Mouse (Mus musculus) macrophage (primary cell): ENCODE data around the gene Tubb5. TPM values are rescaled to one million over a fixed set of nuclear protein-coding genes. Genes with fewer than 3 reads are reported as not detected.
A peak's percentile ranks its signal among the peaks of the same experiment; 100 is the strongest.

ENCODE experiments used
- H3K27ac ChIP-seq: fragments of 350-480 bp; formaldehyde crosslinking; 2 replicates; pipeline ENCODE4 v1.9.0; 2021
- H3K36me3 ChIP-seq: fragments of 350-480 bp; formaldehyde crosslinking; 2 replicates; pipeline ENCODE4 v1.9.0; 2021; ENCODE audit errors: inconsistent target
- H3K4me3 ChIP-seq: fragments of 350-480 bp; formaldehyde crosslinking; 2 replicates; pipeline ENCODE4 v1.9.0; 2021; ENCODE audit errors: inconsistent target
- H3K79me2 ChIP-seq: fragments of 350-480 bp; formaldehyde crosslinking; 2 replicates; pipeline ENCODE4 v1.9.0; 2021; ENCODE audit errors: inconsistent target
- WGBS: methylation state at CpG from one replicate; pipeline ENCODE4 v1.1.7; 2026; ENCODE audit warnings: inconsistent platforms; ENCODE audit not compliant: missing documents; 5-methylcytosine and 5-hydroxymethylcytosine counted together
- polyA plus RNA-seq: library from polyadenylated mRNA; stranded (reverse); fragments of 250-400 nt; gene quantifications from 3 replicates; pipeline ENCODE4 v1.2.4, GENCODE M21; 2018; ENCODE audit warnings: inconsistent platforms

The Tubb5 gene
- polyA plus RNA-seq, 1 experiment from 2014 or later, result 205 TPM

DNA sequence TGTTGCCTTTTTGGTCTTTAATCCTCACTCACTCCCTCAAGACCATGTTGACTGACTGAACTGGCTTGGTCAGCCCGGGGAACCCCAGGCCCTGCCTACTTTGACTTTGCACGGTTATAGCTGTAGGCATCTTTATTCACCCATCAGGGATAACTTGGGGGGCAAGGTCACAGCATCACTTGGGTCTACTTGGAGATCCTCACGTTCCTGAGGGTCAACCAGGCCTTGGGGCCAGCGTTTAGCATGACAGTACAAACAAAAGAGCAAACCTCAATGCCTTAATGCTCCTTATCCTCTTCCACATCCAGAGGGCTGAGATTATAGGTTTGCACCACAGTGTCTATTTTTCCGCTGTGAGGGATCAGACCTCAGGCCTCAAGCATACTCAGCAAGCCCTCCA lies 25.8 kb downstream of the Tubb5 start:
- peak overlapping the region; percentile 86 for H3K27ac ChIP-seq

DNA sequence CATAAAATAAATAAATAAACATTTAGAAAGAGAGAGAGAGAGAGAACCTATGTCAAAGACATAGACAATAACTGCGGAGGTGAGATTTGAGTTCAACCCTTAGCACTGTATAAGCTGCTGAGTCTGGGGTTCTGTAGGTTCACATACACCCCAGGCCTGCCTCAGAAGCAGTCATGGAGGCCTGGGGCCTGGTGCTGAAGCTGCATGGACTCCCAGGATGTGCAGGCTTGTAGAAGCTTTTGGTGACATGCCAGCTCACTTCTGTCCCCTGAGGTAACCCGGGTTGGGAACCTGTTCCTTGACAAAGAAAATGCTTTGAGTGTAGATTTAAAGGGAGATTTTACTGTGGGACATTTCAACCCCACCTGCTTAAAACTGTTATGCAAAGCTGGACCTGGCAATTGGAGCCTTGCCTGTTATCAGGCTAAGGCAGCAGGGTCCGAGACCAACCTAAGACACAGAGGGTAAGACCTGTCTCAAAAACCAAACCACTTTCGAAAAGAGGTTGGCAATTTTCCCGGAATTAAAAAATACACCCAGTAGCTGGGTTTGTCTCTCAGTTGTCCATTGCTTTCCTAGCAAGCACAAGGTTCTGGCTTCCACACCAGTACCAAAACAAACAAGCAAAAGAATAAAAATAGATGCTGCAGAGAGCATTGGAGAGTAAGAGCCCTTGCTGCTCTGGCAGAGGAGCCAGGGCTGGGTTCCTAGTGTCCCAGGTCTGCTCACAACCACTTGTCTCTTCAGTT lies 27.0 kb downstream of the Tubb5 start:
- 54% methylated on average over 5 of the region's 5 CpGs for WGBS
- Histone ChIP-seq H3K27ac (no peak overlapping the region), H3K4me3 (no peak overlapping the region), H3K79me2 (no peaks in the 10 kb centered on the region), H3K36me3 (no peaks in the 10 kb centered on the region)

More for the DNA sequence above, 25.8 kb downstream of the Tubb5 start:
- WGBS, result 92% methylated on average over 5 of the region's 5 CpGs
- H3K79me2 ChIP-seq, result no peaks in the 10 kb centered on the region
- H3K4me3 ChIP-seq, result no peak overlapping the region
- no peaks in the 10 kb centered on the region for H3K36me3 ChIP-seq

DNA sequence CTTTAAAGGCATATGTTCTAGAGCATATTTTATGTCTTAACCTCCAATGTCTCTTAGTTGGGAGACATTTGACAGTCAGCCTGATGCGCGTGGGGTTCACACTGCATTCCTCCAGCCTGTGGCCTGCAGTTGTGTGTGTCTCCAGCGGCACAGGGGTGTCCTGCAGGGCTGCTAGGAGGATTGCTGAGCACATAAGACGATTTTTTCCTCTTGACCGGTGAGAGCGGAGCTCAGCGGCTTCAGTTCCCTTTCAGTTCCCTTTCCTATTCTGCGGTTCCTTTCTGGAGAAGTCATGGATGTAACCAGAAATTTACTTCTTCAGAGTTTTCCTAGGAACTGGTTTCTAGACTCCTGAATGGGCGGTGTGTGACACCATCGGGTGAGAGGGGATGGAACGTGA lies 28.7 kb downstream of the Tubb5 start:
- 68% methylated on average over 11 of the region's 11 CpGs for WGBS
- Histone ChIP-seq H3K27ac (no peak overlapping the region), H3K36me3 (no peaks in the 10 kb centered on the region), H3K4me3 (no peak overlapping the region), H3K79me2 (no peaks in the 10 kb centered on the region)

DNA sequence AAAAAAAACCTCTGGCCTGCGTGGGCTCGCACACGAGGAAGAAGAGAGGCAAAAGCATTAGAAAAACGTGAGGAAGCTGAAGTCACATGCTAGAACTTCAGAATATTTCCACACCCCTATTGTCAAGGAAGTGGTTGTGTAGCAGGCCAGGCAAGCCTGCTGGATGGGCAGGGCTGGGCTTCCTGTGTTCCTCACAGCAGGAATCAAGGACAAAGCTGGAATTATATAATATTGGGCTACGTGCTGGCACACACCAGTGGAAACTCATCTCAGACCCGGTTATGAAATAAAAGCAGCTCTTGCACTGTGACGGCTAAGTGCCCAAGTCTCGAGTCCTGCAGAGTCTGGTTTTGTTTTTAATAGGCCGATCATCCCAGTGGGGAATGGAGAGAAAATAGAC lies 30.0 kb downstream of the Tubb5 start:
- WGBS, result 37% methylated on average over 9 of the region's 9 CpGs
- no peak overlapping the region for H3K4me3 ChIP-seq
- H3K79me2 ChIP-seq, result no peaks in the 10 kb centered on the region
- no peaks in the 10 kb centered on the region for H3K36me3 ChIP-seq
- peak overlapping the region; percentile 25; the same call in 1 of the 2 replicates for H3K27ac ChIP-seq

DNA sequence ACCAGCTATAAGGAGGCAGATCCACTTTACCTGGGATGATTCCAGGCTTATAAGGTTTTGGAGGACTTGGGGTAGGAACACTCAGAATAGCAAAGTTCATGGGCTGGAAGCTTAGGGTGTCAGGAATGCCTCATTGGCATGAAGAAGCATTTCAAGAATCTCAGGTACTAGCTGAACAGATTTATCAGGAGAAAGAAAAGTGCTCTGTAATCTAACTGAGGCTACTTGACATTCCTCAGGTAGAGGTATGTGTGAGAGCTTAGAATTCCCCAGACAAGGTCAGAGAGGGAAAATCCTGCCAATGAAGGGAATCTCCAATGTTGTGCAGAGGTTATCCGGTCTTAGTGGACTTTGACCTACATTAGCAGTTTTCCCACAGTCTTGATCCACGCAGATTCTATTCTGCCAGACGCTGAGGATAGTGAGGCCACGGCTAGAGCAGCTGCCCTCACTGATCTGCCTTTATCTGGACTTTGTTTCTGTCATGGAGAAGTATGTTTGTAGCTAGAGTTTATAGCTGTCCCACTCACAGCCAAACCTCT lies 34.2 kb downstream of the Tubb5 start:
- H3K4me3 ChIP-seq, result no peak overlapping the region
- 96% methylated on average over 4 of the region's 4 CpGs for WGBS

DNA sequence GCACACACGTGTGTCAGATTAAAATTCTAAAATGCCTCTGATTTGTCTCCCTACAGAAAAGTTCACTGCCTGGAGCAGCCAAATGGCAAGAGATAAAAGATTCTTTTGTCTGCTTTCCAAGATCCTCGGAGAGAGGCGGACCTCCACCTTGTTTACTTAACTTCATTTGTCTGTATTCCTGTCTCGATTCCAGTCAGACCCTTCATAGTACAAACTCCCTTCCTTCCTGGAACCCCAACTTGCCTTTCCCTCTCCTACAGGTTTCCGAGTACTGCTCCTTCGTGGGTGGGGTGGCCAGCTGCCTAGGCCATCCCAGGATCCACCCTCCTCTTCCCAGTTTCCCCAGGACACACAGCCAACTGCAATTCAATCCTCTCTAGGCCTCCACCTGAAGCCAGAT lies 35.1 kb downstream of the Tubb5 start:
- H3K4me3 ChIP-seq, result no peak overlapping the region
- WGBS, result 89% methylated on average over 6 of the region's 6 CpGs
- H3K27ac ChIP-seq, result no peak overlapping the region
- no peaks in the 10 kb centered on the region for H3K36me3 ChIP-seq
- no peaks in the 10 kb centered on the region for H3K79me2 ChIP-seq

More for the DNA sequence above, 34.2 kb downstream of the Tubb5 start:
- H3K27ac ChIP-seq, result no peak overlapping the region
- H3K36me3 ChIP-seq, result no peaks in the 10 kb centered on the region
- H3K79me2 ChIP-seq, result no peaks in the 10 kb centered on the region

DNA sequence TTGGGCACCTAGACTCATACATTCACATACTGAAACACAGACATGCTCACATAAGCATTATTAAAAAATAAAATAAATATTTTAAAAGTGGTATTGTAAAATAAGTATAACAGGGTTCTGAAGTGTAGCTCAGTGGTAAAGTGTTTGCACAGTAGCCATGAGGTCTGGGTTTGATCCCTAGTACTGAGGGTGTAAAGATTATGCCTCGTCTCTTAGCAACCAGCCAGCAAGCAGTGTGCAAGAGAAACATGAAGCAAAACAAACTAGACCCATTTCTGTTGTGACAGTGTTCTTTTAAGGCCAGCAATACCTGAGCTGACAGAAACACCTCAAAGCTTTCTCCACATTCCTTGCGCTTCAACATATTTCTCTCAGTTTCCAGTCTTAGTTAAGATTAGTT lies 37.2 kb downstream of the Tubb5 start:
- 97% methylated on average over 2 of the region's 2 CpGs for WGBS
- no peaks in the 10 kb centered on the region for H3K36me3 ChIP-seq
- no peak overlapping the region for H3K4me3 ChIP-seq
- H3K27ac ChIP-seq, result no peak overlapping the region
- H3K79me2 ChIP-seq, result no peaks in the 10 kb centered on the region

DNA sequence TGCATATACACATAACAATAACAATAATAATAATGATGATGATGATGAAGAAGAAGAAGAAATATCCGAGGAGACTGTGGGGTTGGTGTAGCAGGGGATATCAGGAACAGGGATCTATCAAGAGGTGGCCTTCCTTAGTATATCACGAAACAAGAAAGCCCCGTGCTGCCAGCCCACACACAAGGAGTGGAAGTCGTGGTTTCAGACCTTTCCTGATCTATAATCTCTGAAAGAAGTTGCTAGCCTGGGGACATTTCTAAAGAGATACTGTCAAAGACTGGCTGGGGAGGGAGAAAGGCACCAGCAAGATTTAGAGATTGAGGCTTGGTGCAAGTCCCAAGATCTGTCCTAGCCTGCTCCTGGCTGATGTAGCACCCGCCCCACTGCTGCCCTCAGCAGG lies 41.3 kb downstream of the Tubb5 start:
- Histone ChIP-seq H3K36me3 (no peaks in the 10 kb centered on the region), H3K4me3 (no peak overlapping the region), H3K27ac (no peak overlapping the region), H3K79me2 (no peaks in the 10 kb centered on the region)
- WGBS, result 56% methylated on average over 5 of the region's 5 CpGs

DNA sequence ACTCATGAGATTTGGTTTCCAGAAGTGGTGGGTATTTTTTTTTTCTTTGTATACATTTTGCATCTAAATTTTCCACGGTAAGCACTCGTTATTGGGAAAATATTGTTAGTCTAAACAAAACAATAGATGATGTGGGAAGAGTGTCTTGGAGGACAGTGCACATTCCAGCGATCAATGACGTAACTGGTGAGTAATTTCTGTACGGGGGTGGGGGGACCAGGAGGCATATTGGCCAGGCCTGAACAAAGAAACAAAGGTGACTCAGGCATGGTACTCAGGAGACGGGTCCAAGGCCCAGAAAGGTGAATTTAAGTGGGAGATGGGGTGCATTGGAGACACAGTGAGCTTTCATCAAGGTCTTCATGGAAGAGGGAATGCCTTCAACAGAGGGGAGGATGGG lies 42.5 kb downstream of the Tubb5 start:
- 97% methylated on average over 6 of the region's 6 CpGs for WGBS
- Histone ChIP-seq H3K27ac (no peak overlapping the region), H3K79me2 (no peaks in the 10 kb centered on the region), H3K36me3 (no peaks in the 10 kb centered on the region), H3K4me3 (no peak overlapping the region)

DNA sequence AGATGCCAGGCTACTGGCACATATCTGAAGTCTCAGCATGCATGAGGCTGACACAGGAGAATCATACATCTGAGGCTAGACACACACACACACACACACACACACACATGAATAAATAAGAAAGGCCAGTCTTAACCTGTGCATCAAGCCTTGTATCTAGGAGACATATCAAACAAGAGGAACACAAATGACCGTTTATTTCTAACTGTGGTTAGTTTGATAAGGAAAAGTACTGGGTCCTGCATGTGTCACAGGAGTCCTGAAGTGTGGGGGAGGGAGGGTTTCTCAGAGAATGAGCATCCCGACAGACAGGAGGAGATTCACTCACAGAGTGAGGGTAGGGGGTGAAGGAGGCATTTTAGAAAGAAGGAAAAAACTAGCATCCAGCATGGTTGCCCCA lies 43.0 kb downstream of the Tubb5 start:
- no peak overlapping the region for H3K4me3 ChIP-seq
- H3K27ac ChIP-seq, result no peak overlapping the region
- 60% methylated on average over 2 of the region's 2 CpGs for WGBS
- no peaks in the 10 kb centered on the region for H3K36me3 ChIP-seq
- H3K79me2 ChIP-seq, result no peaks in the 10 kb centered on the region

DNA sequence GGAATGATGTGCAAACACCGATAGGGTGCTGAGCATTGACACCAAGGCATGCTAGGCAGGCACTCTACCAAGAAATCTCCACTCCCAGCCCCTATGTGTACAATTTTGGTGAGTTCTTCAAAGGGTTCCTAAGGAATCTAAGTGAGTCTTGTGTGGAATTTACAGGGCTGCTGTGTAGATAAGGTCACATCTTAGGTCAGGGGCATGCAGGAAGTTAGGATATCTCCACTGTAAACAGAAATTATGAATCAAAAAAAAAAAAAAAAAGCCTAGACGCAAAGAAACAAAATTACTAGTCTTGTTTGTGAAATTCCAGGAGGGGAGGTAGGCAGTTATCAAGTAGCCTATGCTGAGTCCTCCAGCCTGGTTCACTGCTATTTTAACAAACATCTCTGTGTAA lies 45.3 kb downstream of the Tubb5 start:
- 91% methylated on average over 2 of the region's 2 CpGs for WGBS
- H3K27ac ChIP-seq, result no peak overlapping the region
- no peaks in the 10 kb centered on the region for H3K36me3 ChIP-seq
- H3K79me2 ChIP-seq, result no peaks in the 10 kb centered on the region
- no peak overlapping the region for H3K4me3 ChIP-seq

DNA sequence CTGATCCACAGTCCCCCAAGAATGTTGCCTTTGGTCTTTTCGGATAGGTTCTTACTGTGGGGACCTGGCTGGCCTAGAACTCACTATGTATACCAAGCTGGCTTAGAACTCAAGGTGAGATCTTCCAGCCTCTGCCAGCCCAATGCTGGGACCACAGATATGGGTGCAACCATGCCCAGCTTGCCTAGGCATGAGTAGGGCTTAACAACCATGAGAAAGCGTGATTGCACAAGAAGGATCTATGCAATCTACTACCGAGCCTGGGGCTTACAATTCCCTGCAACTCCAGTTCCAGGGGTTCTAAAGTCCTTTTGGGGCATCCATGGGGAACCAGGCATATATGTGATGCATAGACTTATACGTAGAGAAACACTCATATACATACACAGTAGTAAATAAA lies 47.2 kb downstream of the Tubb5 start:
- 79% methylated on average over 4 of the region's 4 CpGs for WGBS
- Histone ChIP-seq H3K79me2 (no peaks in the 10 kb centered on the region), H3K36me3 (no peaks in the 10 kb centered on the region), H3K27ac (no peak overlapping the region), H3K4me3 (no peak overlapping the region)

DNA sequence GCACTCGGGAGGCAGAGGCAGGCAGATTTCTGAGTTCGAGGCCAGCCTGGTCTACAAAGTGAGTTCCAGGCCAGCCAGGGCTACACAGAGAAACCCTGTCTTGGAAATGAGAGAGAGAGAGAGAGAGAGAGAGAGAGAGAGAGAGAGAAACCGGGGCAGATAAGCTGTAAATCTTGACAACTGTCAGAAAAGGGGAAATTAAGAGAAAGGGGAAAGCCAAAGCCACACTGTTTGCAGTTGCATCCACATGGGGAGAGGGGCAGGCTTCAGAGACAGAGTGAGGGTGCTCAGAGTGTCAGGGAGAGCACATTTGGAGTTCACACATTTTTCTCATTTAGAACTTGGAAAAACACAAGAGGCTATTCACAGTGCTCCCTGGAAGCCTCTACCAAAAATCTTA lies 50.1 kb downstream of the Tubb5 start:
- Histone ChIP-seq H3K27ac (no peak overlapping the region), H3K79me2 (no peaks in the 10 kb centered on the region), H3K4me3 (no peak overlapping the region), H3K36me3 (no peaks in the 10 kb centered on the region)
- WGBS, result 23% methylated on average over 3 of the region's 3 CpGs

DNA sequence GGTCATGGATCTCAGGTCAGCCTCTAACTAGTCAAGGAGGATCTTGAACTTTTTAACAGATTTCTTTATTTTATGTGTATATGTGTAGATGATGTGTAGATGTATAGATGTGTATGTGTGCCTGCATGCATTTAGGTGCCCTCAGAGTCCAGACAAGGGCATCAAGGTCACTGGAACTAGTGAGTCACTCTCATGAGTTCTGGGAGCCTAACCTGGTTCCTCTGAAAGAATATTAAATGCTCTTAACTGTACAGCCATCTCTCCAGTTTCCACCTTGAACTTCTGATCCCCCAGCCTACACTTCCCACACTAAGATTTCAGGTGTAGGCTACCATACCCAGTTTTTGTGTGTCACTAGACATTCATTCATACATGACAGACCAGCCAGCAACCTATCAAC lies 50.6 kb downstream of the Tubb5 start:
- H3K36me3 ChIP-seq, result no peaks in the 10 kb centered on the region
- no peak overlapping the region for H3K4me3 ChIP-seq
- no peak overlapping the region for H3K27ac ChIP-seq
- no peaks in the 10 kb centered on the region for H3K79me2 ChIP-seq

DNA sequence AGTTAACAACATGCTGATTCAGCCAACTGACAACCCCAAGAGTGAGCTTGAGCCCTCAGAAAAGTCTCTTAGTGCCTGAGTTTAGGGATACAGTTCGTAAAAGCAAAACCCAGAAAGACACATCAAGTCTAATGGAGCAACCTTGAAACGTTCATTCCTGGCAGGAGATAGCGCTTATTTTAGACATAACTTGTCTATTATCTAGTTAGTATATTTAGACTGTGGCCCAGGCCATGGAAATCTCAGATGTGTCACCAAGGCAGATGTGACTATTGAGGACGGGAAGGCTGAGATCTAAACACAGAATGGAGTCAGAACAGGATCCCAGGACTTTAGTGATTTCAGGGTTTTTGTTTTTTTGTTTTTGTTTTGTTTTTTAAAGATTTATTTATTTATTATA lies 53.0 kb downstream of the Tubb5 start:
- no peak overlapping the region for H3K27ac ChIP-seq
- WGBS, result 80% methylated on average over 4 of the region's 4 CpGs
- H3K79me2 ChIP-seq, result no peaks in the 10 kb centered on the region
- no peaks in the 10 kb centered on the region for H3K36me3 ChIP-seq
- no peak overlapping the region for H3K4me3 ChIP-seq

DNA sequence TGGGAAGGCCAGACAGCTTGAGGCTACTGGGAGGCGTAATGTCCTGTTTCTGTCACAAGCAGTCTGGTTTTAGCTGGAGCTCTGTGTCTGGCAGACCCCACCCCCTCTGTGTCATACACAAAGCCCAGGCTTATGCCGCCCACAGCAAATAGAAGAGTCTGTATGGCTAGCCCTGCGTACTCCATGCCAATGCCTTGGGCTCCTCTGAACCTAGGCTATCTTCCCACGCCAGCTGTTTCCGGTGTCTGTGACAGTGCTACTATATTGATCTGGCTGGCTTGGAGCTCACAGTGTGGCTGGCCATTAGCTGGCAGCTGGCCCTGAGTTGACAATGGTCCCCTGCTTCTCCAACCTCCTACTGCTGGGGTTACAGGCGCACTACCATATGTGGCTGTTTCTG lies 54.2 kb downstream of the Tubb5 start:
- Histone ChIP-seq H3K4me3 (no peak overlapping the region), H3K79me2 (no peaks in the 10 kb centered on the region), H3K36me3 (no peaks in the 10 kb centered on the region), H3K27ac (no peak overlapping the region)
- WGBS, result 91% methylated on average over 6 of the region's 6 CpGs
